Mouse (Mus musculus) c-Kit-positive CD71-negative TER-119-negative erythroid progenitor cells, embryonic 14.5 days (primary cell): Measurements from ENCODE around the gene Ceacam19.

Experiments used
- DNase-seq: peaks from one replicate; pipeline ENCODE4 v3.0.0-alpha.2; 2013; ENCODE audit warnings: low read depth

Gene Ceacam19

GRCm38 (mm10) chr7:19840936-19841335 lies 46.8 kb downstream of the Ceacam19 start:
- no peak for DNase-seq

GRCm38 (mm10) chr7:19840371-19840770 lies 47.4 kb downstream of the Ceacam19 start:
- DNase-seq: no peak

DNA sequence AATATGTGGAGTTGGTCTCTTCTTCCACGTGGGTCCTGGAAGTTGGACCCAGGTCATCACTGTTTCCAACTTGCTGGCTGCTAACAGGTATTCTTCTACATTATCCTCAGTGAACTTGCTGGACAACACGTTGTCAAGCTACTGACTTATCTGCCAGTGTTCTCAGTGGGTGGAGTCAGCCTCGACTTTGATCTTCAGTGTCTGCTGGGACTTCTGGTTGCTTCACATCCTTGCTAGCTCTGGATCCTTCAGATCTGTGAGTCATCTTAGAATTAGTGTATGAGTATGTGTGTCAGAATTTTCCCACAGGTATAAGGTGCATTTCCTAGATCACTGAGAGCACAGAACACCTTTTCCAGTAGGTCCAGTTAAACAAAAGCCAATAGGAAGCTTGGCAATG lies 50.9 kb downstream of the Ceacam19 start:
- DNase-seq: no peak

DNA sequence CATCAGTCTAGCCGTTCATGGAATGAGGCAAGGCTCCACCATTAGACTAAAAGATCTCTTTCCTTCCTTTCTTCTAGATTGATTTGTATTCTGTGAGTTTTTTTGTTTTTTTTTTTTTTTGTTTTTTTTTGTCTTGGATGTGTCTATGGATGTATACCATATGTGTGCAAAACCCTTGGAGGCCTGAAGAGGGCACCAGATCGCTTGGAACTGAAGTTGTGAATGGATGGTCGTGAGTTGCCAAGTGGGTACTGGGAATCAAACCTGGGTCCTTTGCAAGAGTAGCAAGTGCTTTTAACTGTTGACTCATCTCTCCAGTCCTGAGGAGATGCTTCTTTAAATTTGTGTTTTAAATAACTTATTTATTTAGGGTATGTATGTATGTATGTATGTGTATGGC lies 53.7 kb downstream of the Ceacam19 start:
- no peak for DNase-seq

DNA sequence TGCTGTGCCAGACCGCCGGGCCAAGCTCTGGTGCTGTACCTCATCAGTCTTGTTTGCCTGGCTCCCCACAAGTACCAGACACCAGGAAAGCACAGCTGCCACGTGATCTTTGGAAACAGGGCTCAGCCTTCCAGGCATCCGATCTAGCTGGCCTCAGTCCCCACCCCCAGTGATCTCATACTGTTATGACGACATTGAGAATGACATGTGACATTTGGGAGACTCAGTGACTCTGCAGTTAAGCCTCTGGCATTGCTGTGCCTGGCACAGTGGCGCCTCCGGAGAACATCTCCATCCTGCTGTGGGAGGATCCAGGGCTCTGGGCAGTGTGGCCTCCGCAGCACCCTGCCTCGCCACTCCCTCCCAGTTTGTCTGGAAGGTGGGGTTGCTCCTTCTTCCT lies 55.9 kb downstream of the Ceacam19 start:
- no peak for DNase-seq

- DNase-seq: no peak
Measured at GRCm38 (mm10) chr7:19830682-19831156, 57.0 kb downstream of the Ceacam19 start.

DNA sequence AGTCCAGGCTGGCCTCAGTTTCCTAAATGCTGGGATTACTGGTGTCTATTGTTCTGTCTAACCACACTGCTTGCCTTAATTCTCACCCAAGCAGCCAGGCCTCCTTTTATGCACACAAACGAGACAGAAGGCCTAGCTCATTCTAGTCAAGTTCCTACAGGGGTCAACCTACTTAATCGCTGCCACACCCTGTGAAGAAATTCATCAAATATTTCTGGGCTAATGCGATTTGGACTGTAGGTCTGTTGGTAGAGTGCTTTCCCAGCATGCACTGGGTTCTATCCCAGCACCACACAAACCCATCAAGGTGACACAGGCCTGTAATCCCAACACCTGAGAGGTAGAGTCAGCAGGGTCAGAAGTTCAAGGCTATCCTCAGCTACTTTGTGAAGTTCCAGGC lies 58.1 kb downstream of the Ceacam19 start:
- DNase-seq: no peak

- no peak for DNase-seq
Measured at GRCm38 (mm10) chr7:19826756-19827155, 61.0 kb downstream of the Ceacam19 start.
